Mouse (Mus musculus): Measurements from ENCODE around the gene Hcn1. TPM values are rescaled to one million over a fixed set of nuclear protein-coding genes. Genes with fewer than 3 reads are reported as not detected.

The Hcn1 gene
- total and polyA plus RNA-seq, 2 experiments from 2014 or later = 1.1 to 5.2 TPM

GRCm38 (mm10) chr13:117602617-117603358 lies 668 bp downstream of the Hcn1 start:
- peak overlapping the region; percentile 59 for H3K4me2 ChIP-seq (ENCODE audit: low read depth, low read length, poor library complexity, severe bottlenecking)
- no peaks in the 10 kb centered on the region for H3K9me3 ChIP-seq (ENCODE audit: low read length)
- DNase-seq (ENCODE audit: low spot score) (no peak), ATAC-seq (ENCODE audit: low FRiP score) (peak; percentile 79)
- 2% methylated on average over 52 of the region's 62 CpGs for WGBS
- no peaks in the 10 kb centered on the region for H3K36me3 ChIP-seq (ENCODE audit: insufficient read depth, low read length)
- H3K9ac ChIP-seq (replicated peaks; ENCODE audit: low read length, poor library complexity, severe bottlenecking) = peak overlapping the region; percentile 67
- H3K4me3 ChIP-seq (ENCODE audit: low read depth, low read length) = peak overlapping the region; percentile 79
- H3K27me3 ChIP-seq (ENCODE audit: insufficient read depth, low read length) = no peaks in the 10 kb centered on the region
- no peaks in the 10 kb centered on the region for H3K4me1 ChIP-seq (ENCODE audit: insufficient read depth, low read length)
- H3K27ac ChIP-seq (ENCODE audit: low read depth, low read length) = peak overlapping the region; percentile 43; the same call in 1 of the 2 replicates
- TF ChIP-seq CTCF (IDR thresholded peaks at IDR 0.05) = no peak

- TF ChIP-seq CTCF (IDR thresholded peaks at IDR 0.05) = no peak
- DNase-seq (ENCODE audit: low spot score) = peak; percentile 42
- H3K4me3 ChIP-seq (ENCODE audit: low read depth, low read length) = peak overlapping the region; percentile 79
- H3K9ac ChIP-seq (replicated peaks; ENCODE audit: low read length, poor library complexity, severe bottlenecking) = no peak overlapping the region
- H3K36me3 ChIP-seq (ENCODE audit: insufficient read depth, low read length) = no peaks in the 10 kb centered on the region
- 8% methylated on average over 11 of the region's 11 CpGs for WGBS
- H3K27me3 ChIP-seq (ENCODE audit: insufficient read depth, low read length) = no peaks in the 10 kb centered on the region
- peak overlapping the region; percentile 59 for H3K4me2 ChIP-seq (ENCODE audit: low read depth, low read length, poor library complexity, severe bottlenecking)
- no peaks in the 10 kb centered on the region for H3K4me1 ChIP-seq (ENCODE audit: insufficient read depth, low read length)
- H3K27ac ChIP-seq (ENCODE audit: low read depth, low read length) = no peak overlapping the region
- H3K9me3 ChIP-seq (ENCODE audit: low read length) = no peaks in the 10 kb centered on the region
- ATAC-seq (ENCODE audit: low FRiP score) = no peak
These were observed 1.3 kb downstream of the Hcn1 start for GRCm38 (mm10) chr13:117603421-117603820.

GRCm38 (mm10) chr13:117604073-117604472 lies 2.0 kb downstream of the Hcn1 start:
- Histone ChIP-seq H3K27ac (ENCODE audit: low read depth, low read length) (no peak overlapping the region), H3K27me3 (ENCODE audit: insufficient read depth, low read length) (no peaks in the 10 kb centered on the region), H3K4me2 (ENCODE audit: low read depth, low read length, poor library complexity, severe bottlenecking) (peak overlapping the region; percentile 59), H3K4me3 (ENCODE audit: low read depth, low read length) (peak overlapping the region; percentile 79), H3K36me3 (ENCODE audit: insufficient read depth, low read length) (no peaks in the 10 kb centered on the region), H3K9me3 (ENCODE audit: low read length) (no peaks in the 10 kb centered on the region), H3K4me1 (ENCODE audit: insufficient read depth, low read length) (no peaks in the 10 kb centered on the region), H3K9ac (replicated peaks; ENCODE audit: low read length, poor library complexity, severe bottlenecking) (no peak overlapping the region)
- ATAC-seq (ENCODE audit: low FRiP score) (no peak), DNase-seq (ENCODE audit: low spot score) (no peak)
- no peak for TF ChIP-seq CTCF (IDR thresholded peaks at IDR 0.05)
- 33% methylated on average over 7 of the region's 7 CpGs for WGBS

- H3K4me1 ChIP-seq (ENCODE audit: insufficient read depth, low read length) = no peaks in the 10 kb centered on the region
- ATAC-seq (ENCODE audit: low FRiP score) (no peak), DNase-seq (ENCODE audit: low spot score) (no peak)
- H3K9me3 ChIP-seq (ENCODE audit: low read length) = no peaks in the 10 kb centered on the region
- TF ChIP-seq CTCF (IDR thresholded peaks at IDR 0.05) = no peak
- no peaks in the 10 kb centered on the region for H3K36me3 ChIP-seq (ENCODE audit: insufficient read depth, low read length)
- no peak overlapping the region for H3K27ac ChIP-seq (ENCODE audit: low read depth, low read length)
- no peak overlapping the region for H3K4me3 ChIP-seq (ENCODE audit: low read depth, low read length)
- H3K4me2 ChIP-seq (ENCODE audit: low read depth, low read length, poor library complexity, severe bottlenecking) = peak overlapping the region; percentile 5; the same call in 1 of the 2 replicates
- 85% methylated on average over 5 of the region's 5 CpGs for WGBS
- H3K27me3 ChIP-seq (ENCODE audit: insufficient read depth, low read length) = no peaks in the 10 kb centered on the region
- H3K9ac ChIP-seq (replicated peaks; ENCODE audit: low read length, poor library complexity, severe bottlenecking) = no peak overlapping the region
These were observed 3.0 kb downstream of the Hcn1 start for GRCm38 (mm10) chr13:117604971-117605750.

- Histone ChIP-seq H3K27me3 (ENCODE audit: insufficient read depth, low read length) (no peaks in the 10 kb centered on the region), H3K9me3 (ENCODE audit: low read length) (no peaks in the 10 kb centered on the region), H3K4me1 (ENCODE audit: insufficient read depth, low read length) (no peaks in the 10 kb centered on the region), H3K4me2 (ENCODE audit: low read depth, low read length, poor library complexity, severe bottlenecking) (no peak overlapping the region), H3K27ac (ENCODE audit: low read depth, low read length) (no peak overlapping the region), H3K4me3 (ENCODE audit: low read depth, low read length) (no peak overlapping the region), H3K36me3 (ENCODE audit: insufficient read depth, low read length) (no peaks in the 10 kb centered on the region), H3K9ac (replicated peaks; ENCODE audit: low read length, poor library complexity, severe bottlenecking) (no peak overlapping the region)
- no peak for TF ChIP-seq CTCF (IDR thresholded peaks at IDR 0.05)
- DNase-seq (ENCODE audit: low spot score) (no peak), ATAC-seq (ENCODE audit: low FRiP score) (no peak)
- 94% methylated on average over 2 of the region's 2 CpGs for WGBS
These were observed 9.8 kb downstream of the Hcn1 start for GRCm38 (mm10) chr13:117611881-117612280.

GRCm38 (mm10) chr13:117619544-117619943 lies 17.4 kb downstream of the Hcn1 start:
- WGBS = 87% methylated on average over 7 of the region's 7 CpGs
- no peak for ATAC-seq (ENCODE audit: low FRiP score)
- no peak overlapping the region for H3K4me3 ChIP-seq (ENCODE audit: low read depth, low read length)

More at GRCm38 (mm10) chr13:117619544-117619943, 17.4 kb downstream of the Hcn1 start:
- DNase-seq (ENCODE audit: low spot score) = no peak
- H3K9ac ChIP-seq (replicated peaks; ENCODE audit: low read length, poor library complexity, severe bottlenecking) = no peak overlapping the region
- no peak overlapping the region for H3K4me2 ChIP-seq (ENCODE audit: low read depth, low read length, poor library complexity, severe bottlenecking)
- TF ChIP-seq CTCF (IDR thresholded peaks at IDR 0.05) = no peak
- H3K27ac ChIP-seq (ENCODE audit: low read depth, low read length) = no peak overlapping the region
- H3K36me3 ChIP-seq (ENCODE audit: insufficient read depth, low read length) = no peaks in the 10 kb centered on the region
- no peaks in the 10 kb centered on the region for H3K9me3 ChIP-seq (ENCODE audit: low read length)
- H3K27me3 ChIP-seq (ENCODE audit: insufficient read depth, low read length) = no peaks in the 10 kb centered on the region
- no peaks in the 10 kb centered on the region for H3K4me1 ChIP-seq (ENCODE audit: insufficient read depth, low read length)

All from midbrain, postnatal 0 days (tissue).